10 mouse cellular contexts compared by ENCODE assay signal in genomic region chr11:67667531-67668332, GRCm38 (mm10). TPM values are rescaled to one million over a fixed set of nuclear protein-coding genes. Genes with fewer than 3 reads are reported as not detected.
DNase-seq lines count a peak whose midpoint lies in the region; ATAC-seq and TF ChIP-seq lines count a peak whose summit lies in the region.
"Had no signal": no experiment of that assay in that cellular context is flagged by ENCODE, and none has a peak within 500 bp of the region (broad histone marks: within the 10 kb centered on the region; RNA-seq: fewer than 3 reads in every experiment).

No protein-coding gene starts in this region.

- H3K36me3 ChIP-seq in hindbrain, postnatal 0 days (ENCODE audit: insufficient read depth, low read length) = no peaks in the 10 kb centered on the region; the same call in 1 of the 2 replicates
- H3K36me3 ChIP-seq in hindbrain, embryonic 12.5 days = no peaks in the 10 kb centered on the region
- H3K36me3 ChIP-seq: neural tube, embryonic 12.5 days had no signal

- H3K4me1 ChIP-seq in hindbrain, postnatal 0 days (ENCODE audit: insufficient read depth, low read length) = peaks cover 8% of the 10 kb centered on the region; the same call in 1 of the 2 replicates
- H3K4me1 ChIP-seq in hindbrain, embryonic 12.5 days = no peaks in the 10 kb centered on the region
- H3K4me1 ChIP-seq: neural tube, embryonic 12.5 days had no signal

- no peaks in the 10 kb centered on the region for H3K9me3 ChIP-seq in hindbrain, postnatal 0 days (ENCODE audit: low read length)
- H3K9me3 ChIP-seq in hindbrain, embryonic 12.5 days (replicated peaks) = no peaks in the 10 kb centered on the region
- H3K9me3 ChIP-seq: neural tube, embryonic 12.5 days had no signal

- peak; percentile 21; the same call in 1 of the 2 replicates for TF ChIP-seq CTCF in hindbrain, postnatal 0 days (IDR thresholded peaks at IDR 0.05; ENCODE audit: low read depth)

- intact Hi-C loops in gastrocnemius, postnatal 36 days (cut with DNase I) = no loop called here

- peak; percentile 73 for ATAC-seq in hindbrain, postnatal 0 days
- ATAC-seq in hindbrain, embryonic 12.5 days (ENCODE audit: low FRiP score) = no peak
- ATAC-seq in megakaryocyte-erythroid progenitor cell, adult 5-6 weeks (replicated peaks; ENCODE audit: low FRiP score, low TSS enrichment, poor library complexity, severe bottlenecking) = peak; percentile 85

- no peak overlapping the region for H3K9ac ChIP-seq in hindbrain, postnatal 0 days (replicated peaks; ENCODE audit: low read length)
- H3K9ac ChIP-seq in hindbrain, embryonic 12.5 days = no peak overlapping the region
- H3K9ac ChIP-seq: neural tube, embryonic 12.5 days had no signal

- DNase-seq in hindbrain, postnatal 0 days (ENCODE audit: low spot score) = peak; percentile 62
- peak; percentile 97 for DNase-seq in cerebellum, adult 11 months
- peak; percentile 54 to 63 for DNase-seq in gastrocnemius, postnatal 36 days
- peak; percentile 74 for DNase-seq in layer of hippocampus, adult 9-10 months (ENCODE audit: low spot score)
- no peak for DNase-seq in T-cell, adult 2 months (ENCODE audit: low spot score)
- DNase-seq in urinary bladder, postnatal 25 days (ENCODE audit: low spot score) = no peak

- H3K27me3 ChIP-seq in hindbrain, postnatal 0 days (ENCODE audit: insufficient read depth, low read length) = no peaks in the 10 kb centered on the region
- no peaks in the 10 kb centered on the region for H3K27me3 ChIP-seq in hindbrain, embryonic 12.5 days
- H3K27me3 ChIP-seq: neural tube, embryonic 12.5 days had no signal

- no peak overlapping the region for H3K4me2 ChIP-seq in hindbrain, postnatal 0 days (ENCODE audit: low read depth, low read length)
- no peak overlapping the region for H3K4me2 ChIP-seq in hindbrain, embryonic 12.5 days (replicated peaks)
- H3K4me2 ChIP-seq: neural tube, embryonic 12.5 days had no signal

- 0 out of 2 replicates have a peak overlapping the region, but pooled peaks have one; percentile 7 for H3K27ac ChIP-seq in hindbrain, postnatal 0 days
- H3K27ac ChIP-seq in hindbrain, embryonic 12.5 days = no peak overlapping the region
- H3K27ac ChIP-seq: neural tube, embryonic 12.5 days had no signal

- H3K4me3 ChIP-seq in hindbrain, postnatal 0 days (ENCODE audit: low read length) = no peak overlapping the region
- H3K4me3 ChIP-seq in hindbrain, embryonic 12.5 days = no peak overlapping the region
- H3K4me3 ChIP-seq: neural tube, embryonic 12.5 days had no signal

- WGBS in hindbrain, postnatal 0 days = 55% methylated on average over 13 of the region's 13 CpGs
- WGBS in hindbrain, embryonic 12.5 days = 87% methylated on average over 13 of the region's 13 CpGs

RNA-seq across cellular contexts. Expression of gene Rcvrn, which starts 27.4 kb away (rescaled TPM):
- total RNA-seq in hindbrain, postnatal 0 days (2014; rRNA removed) = not detected in 2 replicates
- not detected in 2 replicates for polyA plus RNA-seq in hindbrain, postnatal 0 days (2015; fragmentation: Nextera tagmentation; extraction: Ambion mirVana)
- polyA plus RNA-seq in hindbrain, embryonic 12.5 days (2016; fragmentation: Nextera tagmentation; extraction: Ambion mirVana) = not detected in 2 replicates
- not detected for total RNA-seq in gastrocnemius, postnatal 36 days (2021)
- total RNA-seq in megakaryocyte-erythroid progenitor cell, adult 5-6 weeks (2014; fragmentation: Nextera tagmentation) = not detected in 2 replicates
- not detected in 2 replicates for total RNA-seq in megakaryocyte-erythroid progenitor cell, adult 5-6 weeks (2017)
- total RNA-seq: MEL had no signal
- polyA plus RNA-seq: neural tube, embryonic 12.5 days had no signal

Comparison
In these comparisons a context has a peak if more than half of its experiments do, and no peak if none do; other contexts are left out.
1. DNase-seq: peak in hindbrain, postnatal 0 days (single experiment), cerebellum, adult 11 months (single experiment), gastrocnemius, postnatal 36 days (2 of 2) and layer of hippocampus, adult 9-10 months (single experiment); none in T-cell, adult 2 months (single experiment) and urinary bladder, postnatal 25 days (single experiment).